Mouse (Mus musculus): Measurements from ENCODE around the gene Trmt11. TPM values are rescaled to one million over a fixed set of nuclear protein-coding genes. Genes with fewer than 3 reads are reported as not detected.
"Not testable (repeated sequence)": the region's sequence is repeated elsewhere in the genome, so short reads cannot be mapped to it uniquely, and the experiment has no call there.

The Trmt11 gene
- polyA plus RNA-seq (2012; ENCODE audit: insufficient read depth, insufficient read length, missing spikeins): 11.9 and 14.6 TPM in 2 replicates

GRCm38 (mm10) chr10:30600542-30600966 is at the start of gene Trmt11:
Gene Trmt11, minus strand, starts transcription at chr10:30600749.
- H3K4me3 ChIP-seq (ENCODE audit: insufficient read depth, low read depth, low read length): peak within 1 kb of the TSS; percentile 63
- no peaks in the 10 kb centered on the region for H3K4me1 ChIP-seq (ENCODE audit: control insufficient read depth, insufficient read depth, insufficient read length, low read length)
- peak within 1 kb of the TSS; percentile 70 for H3K27ac ChIP-seq (replicated peaks; ENCODE audit: low read depth, low read length)

- H3K4me3 ChIP-seq (ENCODE audit: insufficient read depth, low read depth, low read length): no peak overlapping the region
- H3K4me1 ChIP-seq (ENCODE audit: control insufficient read depth, insufficient read depth, insufficient read length, low read length): no peaks in the 10 kb centered on the region
- H3K27ac ChIP-seq (replicated peaks; ENCODE audit: low read depth, low read length): no peak overlapping the region
Measured at GRCm38 (mm10) chr10:30647681-30648080, 47.1 kb upstream of the Trmt11 start.

- Histone ChIP-seq H3K4me1 (ENCODE audit: control insufficient read depth, insufficient read depth, insufficient read length, low read length) (no peaks in the 10 kb centered on the region), H3K4me3 (ENCODE audit: insufficient read depth, low read depth, low read length) (no peak overlapping the region), H3K27ac (replicated peaks; ENCODE audit: low read depth, low read length) (no peak overlapping the region)
Measured at GRCm38 (mm10) chr10:30638216-30638615, 37.7 kb upstream of the Trmt11 start.

GRCm38 (mm10) chr10:30636474-30637154 is 36.1 kb upstream of the Trmt11 start:
- not testable (repeated sequence) for H3K4me1 ChIP-seq (ENCODE audit: control insufficient read depth, insufficient read depth, insufficient read length, low read length); H3K4me3 ChIP-seq (ENCODE audit: insufficient read depth, low read depth, low read length); H3K27ac ChIP-seq (replicated peaks; ENCODE audit: low read depth, low read length)

- H3K4me1 ChIP-seq (ENCODE audit: control insufficient read depth, insufficient read depth, insufficient read length, low read length): no peaks in the 10 kb centered on the region
- no peak overlapping the region for H3K27ac ChIP-seq (replicated peaks; ENCODE audit: low read depth, low read length)
- H3K4me3 ChIP-seq (ENCODE audit: insufficient read depth, low read depth, low read length): no peak overlapping the region
Measured at GRCm38 (mm10) chr10:30632718-30633117, 32.2 kb upstream of the Trmt11 start.

GRCm38 (mm10) chr10:30629977-30630376 is 29.4 kb upstream of the Trmt11 start:
- H3K27ac ChIP-seq (replicated peaks; ENCODE audit: low read depth, low read length): no peak overlapping the region
- no peak overlapping the region for H3K4me3 ChIP-seq (ENCODE audit: insufficient read depth, low read depth, low read length)
- H3K4me1 ChIP-seq (ENCODE audit: control insufficient read depth, insufficient read depth, insufficient read length, low read length): no peaks in the 10 kb centered on the region

- no peak within 1 kb of the TSS for H3K27ac ChIP-seq (replicated peaks; ENCODE audit: low read depth, low read length)
- no peak within 1 kb of the TSS for H3K4me3 ChIP-seq (ENCODE audit: insufficient read depth, low read depth, low read length)
- no peaks in the 10 kb centered on the region for H3K4me1 ChIP-seq (ENCODE audit: control insufficient read depth, insufficient read depth, insufficient read length, low read length)
Measured at GRCm38 (mm10) chr10:30629513-30629912, 29.0 kb upstream of the Trmt11 start, which contains the start of gene Hint3. Gene Hint3, minus strand, starts transcription at chr10:30629632.

- H3K4me1 ChIP-seq (ENCODE audit: control insufficient read depth, insufficient read depth, insufficient read length, low read length); H3K27ac ChIP-seq (replicated peaks; ENCODE audit: low read depth, low read length); H3K4me3 ChIP-seq (ENCODE audit: insufficient read depth, low read depth, low read length): not testable (repeated sequence)
Measured at GRCm38 (mm10) chr10:30628444-30628843, 27.9 kb upstream of the Trmt11 start.

- Histone ChIP-seq H3K4me1 (ENCODE audit: control insufficient read depth, insufficient read depth, insufficient read length, low read length) (0 out of 2 replicates have a peak, but pooled peaks cover 2% of the 10 kb centered on the region), H3K27ac (replicated peaks; ENCODE audit: low read depth, low read length) (no peak overlapping the region), H3K4me3 (ENCODE audit: insufficient read depth, low read depth, low read length) (no peak overlapping the region)
Measured at GRCm38 (mm10) chr10:30627548-30627947, 27.0 kb upstream of the Trmt11 start.

- H3K4me1 ChIP-seq (ENCODE audit: control insufficient read depth, insufficient read depth, insufficient read length, low read length): peaks cover 2% of the 10 kb centered on the region; the same call in 1 of the 2 replicates
- H3K4me3 ChIP-seq (ENCODE audit: insufficient read depth, low read depth, low read length): no peak overlapping the region
- H3K27ac ChIP-seq (replicated peaks; ENCODE audit: low read depth, low read length): no peak overlapping the region
Measured at GRCm38 (mm10) chr10:30624161-30625019, 23.8 kb upstream of the Trmt11 start.

GRCm38 (mm10) chr10:30622928-30623327 is 22.4 kb upstream of the Trmt11 start:
- Histone ChIP-seq H3K4me3 (ENCODE audit: insufficient read depth, low read depth, low read length) (no peak overlapping the region), H3K27ac (replicated peaks; ENCODE audit: low read depth, low read length) (no peak overlapping the region), H3K4me1 (ENCODE audit: control insufficient read depth, insufficient read depth, insufficient read length, low read length) (peaks cover 2% of the 10 kb centered on the region; the same call in 1 of the 2 replicates)

- Histone ChIP-seq H3K4me3 (ENCODE audit: insufficient read depth, low read depth, low read length) (peak overlapping the region; percentile 34; the same call in 1 of the 2 replicates), H3K27ac (replicated peaks; ENCODE audit: low read depth, low read length) (peak overlapping the region; percentile 16; the same call in 1 of the 2 replicates), H3K4me1 (ENCODE audit: control insufficient read depth, insufficient read depth, insufficient read length, low read length) (no peaks in the 10 kb centered on the region; the same call in 1 of the 2 replicates)
Measured at GRCm38 (mm10) chr10:30618918-30619210, 18.3 kb upstream of the Trmt11 start.

- peak overlapping the region; percentile 83 for H3K27ac ChIP-seq (replicated peaks; ENCODE audit: low read depth, low read length)
- H3K4me3 ChIP-seq (ENCODE audit: insufficient read depth, low read depth, low read length): peak overlapping the region; percentile 67
- no peaks in the 10 kb centered on the region; the same call in 1 of the 2 replicates for H3K4me1 ChIP-seq (ENCODE audit: control insufficient read depth, insufficient read depth, insufficient read length, low read length)
Measured at GRCm38 (mm10) chr10:30618091-30618917, 17.8 kb upstream of the Trmt11 start.

- Histone ChIP-seq H3K4me3 (ENCODE audit: insufficient read depth, low read depth, low read length) (no peak overlapping the region), H3K27ac (replicated peaks; ENCODE audit: low read depth, low read length) (no peak overlapping the region), H3K4me1 (ENCODE audit: control insufficient read depth, insufficient read depth, insufficient read length, low read length) (no peaks in the 10 kb centered on the region)
Measured at GRCm38 (mm10) chr10:30613039-30613438, 12.5 kb upstream of the Trmt11 start.

- H3K27ac ChIP-seq (replicated peaks; ENCODE audit: low read depth, low read length): no peak overlapping the region
- no peak overlapping the region for H3K4me3 ChIP-seq (ENCODE audit: insufficient read depth, low read depth, low read length)
- no peaks in the 10 kb centered on the region for H3K4me1 ChIP-seq (ENCODE audit: control insufficient read depth, insufficient read depth, insufficient read length, low read length)
Measured at GRCm38 (mm10) chr10:30609614-30610013, 9.1 kb upstream of the Trmt11 start.
